Mouse (Mus musculus) embryo, embryonic 9.5 days (tissue): ENCODE measurements around the gene Mrpl23.

Experiments
- DNase-seq: peaks from one replicate; pipeline ENCODE4 v3.0.0-alpha.2; 2017; ENCODE audit errors: extremely low spot score

Mrpl23 gene

DNA sequence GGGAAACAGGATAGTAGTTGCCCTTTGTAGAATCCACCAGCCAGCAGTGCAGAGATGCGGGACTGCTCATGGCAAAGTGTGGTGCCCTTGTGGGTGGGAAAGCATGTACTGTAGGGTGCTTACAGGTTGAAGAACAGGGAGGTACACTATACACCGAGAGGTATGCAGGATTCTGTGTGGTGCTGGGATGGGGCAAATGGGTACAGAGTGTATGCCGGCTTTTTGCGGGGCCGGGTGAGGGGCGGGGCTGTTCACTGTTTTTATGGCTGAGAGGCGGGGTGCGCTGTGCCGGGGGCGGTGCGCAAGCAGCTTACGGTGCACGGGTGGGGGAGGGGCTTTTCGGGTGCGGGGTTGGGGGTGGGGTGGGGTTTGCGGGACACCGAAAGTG is at the start of gene Mrpl23:
TSS of gene Mrpl23 (plus strand) at position 16 of the 388 bp plus-strand sequence.
- no peak for DNase-seq

DNA sequence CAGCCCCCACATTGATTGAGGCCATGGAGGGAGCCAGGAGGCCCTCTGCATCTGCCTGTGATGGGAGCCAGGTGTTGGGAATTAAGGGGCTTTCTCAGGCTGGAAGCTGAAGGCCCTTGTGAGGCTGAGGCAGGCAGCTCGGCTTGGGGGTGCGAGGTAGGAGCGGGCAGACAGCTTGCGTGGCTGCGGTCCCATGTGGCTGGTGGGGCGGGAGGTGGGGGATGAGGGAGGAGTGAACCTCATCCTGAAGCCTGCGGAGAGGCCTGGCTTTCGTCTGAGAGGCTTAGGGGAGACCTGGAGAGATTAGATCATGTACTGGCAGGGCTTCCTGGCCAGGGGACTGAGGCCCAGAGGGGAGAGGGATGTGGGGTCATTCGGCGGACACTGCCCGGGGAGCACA is 49.4 kb upstream of the Mrpl23 start:
- peak; percentile 39 for DNase-seq

DNA sequence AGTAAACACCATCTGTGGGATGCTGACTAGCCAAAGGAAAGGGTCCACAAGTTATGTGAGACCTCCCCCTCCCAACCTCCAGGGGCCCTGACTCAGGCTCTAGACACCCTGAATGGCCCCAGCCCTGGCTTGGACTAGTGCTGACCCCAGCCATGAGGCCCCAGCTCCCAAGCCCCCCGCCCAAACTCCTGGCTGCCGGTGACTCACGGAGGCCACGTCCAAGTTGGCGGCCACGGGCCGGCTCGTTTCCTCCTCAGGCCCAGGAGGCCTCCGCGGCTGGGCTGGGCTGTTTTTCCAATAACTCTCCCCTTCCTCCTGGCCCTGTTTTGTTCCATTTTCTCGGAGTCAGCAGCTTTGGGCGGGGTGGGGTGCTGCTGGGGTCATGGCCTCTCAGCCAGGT is 47.7 kb upstream of the Mrpl23 start:
- DNase-seq, result no peak

DNA sequence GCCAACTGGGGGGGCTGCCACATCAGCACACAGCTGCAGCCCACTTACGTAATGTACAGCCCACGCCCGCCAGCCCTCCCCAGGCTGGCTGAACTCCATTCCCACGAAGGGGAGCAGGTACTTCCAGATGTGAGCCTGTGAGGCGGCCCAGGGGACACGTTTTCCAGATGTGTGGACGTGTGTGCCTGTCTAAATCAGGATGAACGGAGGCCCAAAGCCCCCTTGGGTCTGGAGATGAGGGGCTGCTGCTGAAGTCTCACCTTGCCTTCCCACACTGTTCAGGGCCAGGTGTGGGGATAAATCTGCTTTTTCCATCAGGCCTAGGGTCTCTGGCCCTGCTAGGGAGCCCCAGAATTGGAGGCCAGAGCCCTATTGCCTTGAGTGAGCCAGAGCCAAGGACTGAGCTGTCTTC is 45.7 kb upstream of the Mrpl23 start:
- no peak for DNase-seq

DNA sequence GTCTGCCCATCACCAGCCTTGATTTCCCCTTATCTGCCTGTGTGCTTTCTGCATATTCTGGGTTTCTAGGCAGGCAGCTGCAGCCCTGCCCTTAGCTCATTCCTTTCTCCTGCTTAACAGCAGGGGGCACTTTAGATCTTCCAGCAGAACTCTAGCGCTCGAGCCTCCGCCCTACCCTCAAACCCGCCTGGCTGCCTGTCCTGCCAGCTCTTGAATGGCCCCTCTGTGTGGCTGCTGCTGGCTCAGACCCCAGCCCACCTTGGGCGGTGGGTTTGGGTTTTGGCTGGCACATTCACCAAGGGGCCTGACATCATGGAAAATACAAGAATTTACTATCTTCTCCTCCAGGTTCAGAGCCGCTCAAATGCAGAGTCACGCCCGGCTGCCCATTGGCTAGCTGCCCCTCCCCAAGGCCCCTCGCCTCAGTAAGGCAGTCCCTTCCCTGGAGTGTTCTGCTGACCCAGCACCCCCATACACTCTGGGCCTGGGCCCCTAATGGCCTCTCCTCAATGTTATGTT is 45.1 kb upstream of the Mrpl23 start:
- peak; percentile 83 for DNase-seq

DNA sequence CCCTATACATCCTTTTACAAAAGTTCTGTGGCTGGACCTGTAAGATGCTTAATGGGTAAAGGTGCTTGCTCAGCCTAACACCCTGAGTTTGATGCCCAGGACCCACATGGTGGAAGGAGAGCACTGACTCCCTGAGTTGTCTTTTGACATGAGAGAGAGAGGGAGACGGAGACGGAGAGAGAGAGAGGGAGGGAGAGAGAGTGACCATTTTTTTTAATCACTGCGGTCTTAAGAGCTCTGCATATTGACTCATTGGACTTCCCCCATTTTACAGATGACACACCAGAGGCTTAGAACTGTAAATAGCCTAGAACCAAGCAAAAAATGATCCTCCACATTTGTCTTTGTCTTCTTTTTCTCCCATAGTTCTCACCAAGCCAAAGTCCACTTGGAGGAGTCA is 44.4 kb upstream of the Mrpl23 start:
- no peak for DNase-seq

DNA sequence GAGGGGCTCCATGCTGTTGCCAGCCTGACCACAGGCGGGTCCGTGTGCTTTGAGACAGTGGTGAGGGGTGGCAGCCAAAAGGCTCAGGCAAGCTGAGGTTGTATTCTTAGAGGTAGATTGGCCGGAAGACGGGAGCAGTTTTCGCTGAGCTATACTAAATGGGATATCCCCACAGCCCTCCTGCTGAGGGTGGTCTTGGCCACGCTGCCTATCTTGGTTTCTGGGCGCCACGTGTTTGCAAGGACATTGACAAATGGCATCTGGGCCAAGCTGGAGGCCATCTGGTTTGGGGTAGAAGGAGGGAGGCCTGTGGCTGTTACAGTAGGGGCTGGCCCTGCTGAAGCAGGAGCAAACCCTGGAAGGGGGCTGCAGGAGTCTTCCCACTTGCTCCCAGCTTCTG is 39.0 kb upstream of the Mrpl23 start:
- DNase-seq, result peak; percentile 34

DNA sequence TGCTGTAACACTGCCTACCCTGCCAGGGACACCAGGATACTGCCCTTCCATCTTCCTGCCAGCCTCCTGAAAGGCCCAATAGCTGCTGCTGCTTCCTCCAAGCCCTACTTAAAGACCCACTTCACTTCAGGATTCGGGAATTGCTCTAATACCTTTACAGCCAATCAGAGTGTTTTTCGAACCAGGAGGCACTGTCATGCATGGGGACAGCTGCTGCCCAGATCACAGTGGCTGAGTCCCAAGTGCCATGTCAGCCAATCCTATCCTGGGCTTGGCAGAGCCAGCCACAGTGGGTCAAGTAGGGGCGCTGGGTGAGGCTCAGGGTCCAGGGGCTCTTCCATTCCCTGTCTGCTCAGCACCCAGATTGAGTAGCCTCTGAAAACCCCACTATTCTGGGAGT is 36.3 kb upstream of the Mrpl23 start:
- DNase-seq, result no peak

DNA sequence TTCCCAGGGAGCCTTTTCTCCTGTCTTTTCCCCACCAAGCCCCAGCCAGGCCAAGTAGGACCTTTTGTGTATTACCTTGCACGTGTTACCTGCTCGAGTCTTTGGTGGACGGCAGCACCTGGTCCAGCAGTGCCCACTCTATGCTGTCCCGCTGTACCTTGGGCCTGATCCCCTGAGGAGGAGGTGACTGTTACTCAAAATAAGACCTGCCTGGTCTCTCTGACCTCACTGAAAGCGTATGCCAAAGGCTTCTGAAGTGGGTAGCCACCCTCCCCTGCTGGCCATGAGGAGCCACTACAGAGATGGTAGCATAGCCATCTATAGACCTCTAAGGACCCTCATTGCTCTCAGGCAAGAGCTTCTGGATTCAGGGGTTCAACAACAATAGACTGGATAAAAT is 35.7 kb upstream of the Mrpl23 start:
- no peak for DNase-seq

DNA sequence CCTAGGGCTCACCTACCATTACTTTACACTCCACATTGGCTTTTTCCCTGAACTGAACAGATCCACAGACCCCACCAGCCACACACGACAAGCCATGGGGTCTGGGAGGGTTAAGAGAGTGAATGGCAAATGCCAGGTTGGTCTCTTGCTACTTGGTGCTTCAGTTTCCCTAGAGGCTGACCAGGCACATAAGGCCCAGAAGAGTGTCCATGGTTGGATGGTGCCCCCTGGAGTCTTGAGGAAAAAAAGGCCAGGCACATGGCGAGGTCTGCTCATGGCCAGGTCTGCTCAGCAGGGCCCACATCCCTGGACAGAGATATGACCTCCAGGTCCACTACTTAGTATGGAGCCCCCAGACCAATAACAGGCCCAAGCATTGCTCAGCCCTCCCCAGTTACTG is 34.7 kb upstream of the Mrpl23 start:
- DNase-seq, result no peak

DNA sequence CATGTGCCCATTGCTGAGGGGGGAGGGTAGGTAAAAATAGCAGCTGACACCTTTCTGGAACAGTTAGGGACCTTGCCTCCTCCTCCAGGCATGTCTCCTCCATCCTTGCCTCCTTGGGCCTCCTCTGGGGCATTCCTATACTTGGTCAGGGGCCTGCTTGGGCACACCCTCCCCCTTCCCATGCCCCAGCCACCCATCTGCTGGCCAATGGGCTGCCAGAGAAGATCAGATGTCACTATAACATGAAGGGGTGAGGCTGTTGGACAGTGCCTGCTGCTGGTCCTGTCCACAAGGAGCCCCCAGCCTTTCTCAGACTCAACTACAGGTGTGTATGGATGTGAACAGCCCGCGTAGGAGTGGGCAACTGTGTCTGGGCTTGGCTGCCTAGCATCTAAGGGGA is 33.9 kb upstream of the Mrpl23 start, which contains the start of gene Tnnt3:
TSS of gene Tnnt3 (plus strand) at position 262 of the 400 bp plus-strand sequence.
- no peak for DNase-seq

DNA sequence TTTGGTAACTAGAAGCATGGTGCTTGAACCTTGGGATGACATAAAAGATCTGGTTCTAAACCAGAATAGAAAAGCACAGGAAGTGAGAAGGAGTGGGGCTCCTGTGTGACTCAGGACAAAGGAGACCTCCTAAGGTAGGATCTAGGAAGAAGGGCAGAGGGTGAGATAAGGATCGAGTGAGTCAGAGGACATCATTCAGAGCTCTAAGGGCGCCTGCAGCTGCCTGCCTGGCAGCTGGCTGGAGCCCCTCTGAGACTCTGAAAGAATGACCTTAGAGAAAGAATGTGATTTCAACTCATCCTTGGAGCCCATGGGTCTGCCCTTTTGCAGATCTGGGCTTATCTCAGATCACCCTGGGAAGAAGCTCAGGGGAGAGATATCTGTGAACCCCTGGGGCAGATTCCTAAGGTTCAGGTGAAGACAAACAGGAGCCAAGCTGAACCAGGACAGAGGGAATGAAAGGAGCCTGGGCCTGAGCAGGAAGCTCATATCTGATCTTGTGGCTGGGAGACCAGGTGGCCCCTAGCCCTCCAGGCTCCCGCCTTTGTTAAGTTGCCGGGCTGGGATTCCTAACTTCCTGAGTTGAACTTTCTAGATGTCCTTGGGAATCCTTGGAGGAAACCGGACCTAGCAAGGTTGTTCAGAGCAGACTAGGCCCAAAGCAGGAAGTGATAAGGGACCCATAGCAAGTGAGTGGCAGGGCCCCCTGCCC is 33.3 kb upstream of the Mrpl23 start:
- no peak for DNase-seq

DNA sequence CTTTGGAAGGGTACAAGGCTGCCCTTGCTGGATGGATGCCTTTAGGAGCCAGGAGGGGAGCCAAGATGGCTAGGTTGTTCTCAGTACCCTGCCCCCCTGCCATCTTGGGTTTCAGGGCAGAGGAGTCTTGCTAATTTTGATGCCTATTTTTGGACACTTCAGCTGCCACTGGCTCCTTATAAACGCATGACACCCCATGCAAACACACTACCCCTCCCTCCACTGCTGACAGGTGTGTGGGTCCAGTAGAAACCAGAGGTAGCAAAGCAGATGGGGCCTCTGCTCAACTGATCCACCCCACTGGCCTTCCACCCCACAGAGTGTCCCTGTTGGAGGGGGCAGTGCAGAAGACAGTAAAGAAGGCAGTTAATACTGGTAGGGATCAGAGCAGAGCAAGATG is 32.5 kb upstream of the Mrpl23 start:
- DNase-seq, result no peak

DNA sequence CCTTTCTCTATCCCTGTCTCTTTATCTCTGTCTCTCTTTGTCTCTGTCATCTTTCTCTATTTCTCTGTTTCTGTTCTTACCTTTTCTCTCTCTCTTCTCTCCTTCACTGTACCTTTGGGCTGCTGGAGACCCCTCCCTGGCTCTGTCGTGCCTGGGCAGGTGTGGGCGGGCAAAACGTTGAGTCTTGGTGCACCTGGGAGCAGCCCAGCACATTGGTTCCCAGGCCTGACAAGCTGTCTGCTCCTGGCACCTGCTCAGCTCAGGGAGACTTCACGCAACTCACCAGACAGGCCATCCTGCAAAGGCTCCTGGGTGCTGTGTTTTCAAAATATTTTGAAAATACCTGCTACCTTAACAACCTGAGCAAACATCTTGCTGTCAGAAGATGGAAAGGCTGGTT is 29.3 kb upstream of the Mrpl23 start:
- no peak for DNase-seq

DNA sequence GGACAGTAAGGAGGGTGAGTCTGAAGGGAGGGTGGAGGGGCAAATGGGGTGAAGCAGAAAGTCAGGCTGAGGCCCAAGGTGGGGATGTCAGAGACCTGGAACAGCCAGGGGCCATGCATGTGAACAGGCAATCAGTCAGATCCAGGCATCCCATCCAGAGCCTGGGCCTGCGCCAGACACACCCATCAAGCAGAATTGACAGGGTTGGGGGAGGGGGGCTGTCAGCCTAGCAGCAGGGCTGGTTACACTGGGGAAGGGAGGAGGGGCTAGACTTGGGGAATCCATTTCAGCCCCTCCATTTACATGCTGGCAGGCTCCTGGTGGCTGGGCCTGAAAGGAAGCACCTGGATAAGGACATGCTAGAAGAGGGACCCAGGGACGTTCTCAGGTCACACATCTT is 26.5 kb upstream of the Mrpl23 start:
- DNase-seq, result peak; percentile 44

DNA sequence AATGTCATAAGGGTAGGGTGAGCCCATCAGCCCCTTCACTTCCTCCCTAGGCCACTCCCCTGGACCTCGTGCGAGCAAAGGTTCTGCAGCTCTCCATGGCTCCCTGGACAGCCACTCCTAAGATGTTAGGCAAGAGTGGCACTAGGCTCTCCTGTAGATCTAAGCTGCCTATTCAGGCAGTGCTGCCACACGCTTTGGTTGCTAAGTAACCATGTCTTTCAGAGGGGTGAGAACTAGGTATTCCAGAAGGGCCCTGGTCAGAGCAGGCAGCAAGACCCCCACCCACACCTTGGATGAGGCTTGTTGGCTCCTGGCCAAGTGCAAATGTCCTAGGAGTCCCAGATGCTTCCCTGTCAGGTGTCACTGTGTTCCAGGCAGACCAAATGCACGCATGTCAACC is 26.0 kb upstream of the Mrpl23 start:
- no peak for DNase-seq

DNA sequence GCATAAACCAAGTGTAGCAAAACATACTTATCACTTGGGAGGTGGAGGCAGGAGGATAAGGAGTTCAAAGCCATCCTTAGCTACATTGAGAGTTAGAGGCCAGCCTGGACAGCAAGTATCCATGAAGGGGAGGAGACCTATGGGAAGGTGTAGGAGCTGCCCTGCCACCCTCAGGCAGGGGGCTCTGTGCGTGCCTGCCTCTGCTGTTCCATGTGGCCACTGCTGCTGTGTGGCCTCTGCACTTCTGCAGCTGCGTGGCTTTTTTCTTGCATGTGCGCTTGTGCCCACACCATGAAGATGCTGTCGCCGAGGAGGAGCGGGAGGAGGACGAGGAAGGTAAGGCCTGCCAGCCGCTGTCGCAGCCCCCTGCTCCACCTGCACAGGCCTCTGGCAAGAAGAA is 25.0 kb upstream of the Mrpl23 start:
- DNase-seq, result no peak

DNA sequence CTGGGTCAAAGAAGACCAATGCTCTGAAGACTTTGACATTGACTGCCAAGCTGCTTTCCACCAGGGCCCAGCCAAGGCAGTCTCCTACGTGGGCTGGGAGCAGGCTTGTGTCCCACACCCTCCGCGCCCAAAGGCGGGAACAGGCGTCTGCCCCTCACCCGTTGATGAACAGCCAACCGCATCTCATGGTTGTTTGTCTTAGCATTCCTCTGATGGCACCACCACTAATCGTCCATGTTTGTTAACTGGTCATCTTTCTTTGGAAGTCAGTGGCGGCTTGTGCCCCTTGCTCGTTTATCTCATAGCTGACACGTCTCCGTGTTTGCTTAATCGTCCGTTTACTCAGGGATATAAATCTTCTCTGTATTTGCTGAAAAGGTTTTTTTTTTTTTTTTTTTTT is 23.0 kb upstream of the Mrpl23 start:
- DNase-seq, result peak; percentile 61

DNA sequence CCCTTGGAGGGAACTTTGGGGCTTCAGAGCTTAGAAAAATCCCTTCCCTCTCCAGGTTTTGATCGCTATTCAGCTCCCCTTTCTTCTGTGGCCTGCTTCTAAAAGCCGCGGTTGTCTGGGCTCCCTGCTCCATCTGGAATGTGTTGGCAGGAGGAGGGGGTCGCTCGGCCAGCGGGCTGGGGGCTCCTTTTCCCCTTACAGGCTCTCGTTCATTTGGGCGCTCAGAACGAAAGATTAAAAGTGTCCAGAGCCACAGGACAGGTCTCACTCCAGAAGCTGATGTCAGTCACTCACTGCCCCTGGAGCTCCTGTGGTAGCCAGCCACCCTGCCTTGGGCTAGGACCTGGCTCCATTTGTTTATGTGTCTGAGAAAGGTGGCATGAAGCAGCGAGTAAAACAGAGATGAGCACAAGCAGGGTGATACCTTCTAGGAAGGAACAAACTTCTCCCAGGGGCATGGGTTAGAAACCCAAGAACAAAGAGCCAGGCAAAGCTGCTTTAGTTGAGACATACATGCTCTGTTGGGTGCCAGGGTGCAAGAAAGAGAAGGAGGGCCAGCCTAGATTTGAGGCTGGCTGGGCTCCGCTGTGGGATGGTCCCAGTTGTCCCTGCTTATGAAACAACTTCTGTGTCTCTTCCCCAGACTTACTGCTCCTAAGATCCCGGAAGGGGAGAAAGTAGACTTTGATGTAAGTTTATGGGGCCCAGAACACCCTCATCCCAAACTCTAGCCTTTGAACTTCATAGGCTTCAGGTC is 22.3 kb upstream of the Mrpl23 start:
- peak; percentile 76 for DNase-seq

DNA sequence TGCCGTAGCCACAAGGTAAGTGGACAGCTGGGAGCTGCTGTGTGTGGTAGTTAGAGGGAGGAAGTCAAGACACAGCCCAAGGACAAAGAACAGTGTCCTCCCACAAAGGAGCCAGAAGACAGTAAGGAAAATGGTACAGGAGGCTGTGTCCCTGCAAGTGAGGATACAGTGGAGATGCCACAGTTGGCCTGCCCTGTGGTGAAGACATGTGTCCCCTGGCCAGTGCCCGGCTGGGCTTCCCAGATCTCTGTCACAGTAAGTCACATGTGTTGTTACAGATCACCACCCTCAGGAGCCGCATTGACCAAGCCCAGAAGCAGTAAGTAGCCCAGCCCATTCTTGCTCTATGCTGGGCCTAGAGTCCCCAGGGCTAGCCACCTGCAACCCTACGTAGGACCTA is 18.4 kb upstream of the Mrpl23 start:
- no peak for DNase-seq

DNA sequence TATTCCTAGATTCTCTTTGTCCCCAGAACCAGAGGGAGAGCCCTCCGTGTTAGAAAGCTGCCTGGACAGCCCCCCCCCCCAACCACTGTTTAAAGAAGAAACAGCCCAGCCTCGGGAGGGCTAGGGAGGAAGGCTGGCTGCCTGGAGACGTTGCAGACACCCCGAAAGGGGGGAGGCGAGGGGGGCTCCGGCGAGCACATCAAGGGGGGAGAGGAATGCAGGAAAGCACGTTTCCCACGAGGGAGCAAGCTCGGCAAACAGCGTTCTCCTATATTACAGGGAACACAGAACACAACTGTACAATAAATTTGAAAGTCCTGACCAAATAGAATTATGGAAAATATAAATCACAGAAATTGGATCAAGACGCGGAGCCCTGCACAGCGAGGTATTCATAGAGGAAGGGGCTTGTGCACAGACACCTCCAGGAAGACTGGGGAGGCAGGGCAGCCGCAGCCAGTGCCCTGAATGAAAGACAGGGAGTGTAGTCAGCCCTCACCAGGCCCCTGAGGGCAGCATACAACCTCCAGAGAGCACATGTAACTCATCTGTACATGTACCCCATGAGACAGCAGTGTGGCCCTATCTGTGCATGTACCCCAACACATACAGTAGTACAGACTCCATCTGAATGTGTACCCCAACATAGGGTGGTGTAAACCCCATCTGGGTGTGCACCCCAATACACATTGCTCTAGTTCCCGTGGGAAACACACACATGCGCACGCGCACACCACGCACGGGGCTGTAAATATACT is 16.1 kb upstream of the Mrpl23 start:
- no peak for DNase-seq

DNA sequence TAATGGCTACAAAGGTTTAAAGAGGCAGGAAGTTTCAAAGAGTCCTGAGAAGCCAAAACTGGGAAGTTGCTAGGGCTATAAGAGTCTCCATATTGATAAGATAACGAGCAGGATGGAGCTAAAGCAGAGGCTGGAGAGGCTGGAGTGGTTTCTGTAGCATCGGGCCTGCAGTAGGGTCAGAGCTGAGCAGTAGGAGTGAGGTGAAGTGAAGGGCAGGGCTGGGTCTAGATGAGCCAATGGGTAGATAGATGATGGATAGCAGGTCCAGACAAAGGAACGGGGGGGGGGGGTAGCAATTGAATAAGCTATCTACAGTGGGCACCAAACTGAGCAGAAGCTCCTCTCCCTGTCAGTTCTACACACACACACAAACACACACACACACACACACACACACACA is 15.0 kb upstream of the Mrpl23 start:
- no peak for DNase-seq

DNA sequence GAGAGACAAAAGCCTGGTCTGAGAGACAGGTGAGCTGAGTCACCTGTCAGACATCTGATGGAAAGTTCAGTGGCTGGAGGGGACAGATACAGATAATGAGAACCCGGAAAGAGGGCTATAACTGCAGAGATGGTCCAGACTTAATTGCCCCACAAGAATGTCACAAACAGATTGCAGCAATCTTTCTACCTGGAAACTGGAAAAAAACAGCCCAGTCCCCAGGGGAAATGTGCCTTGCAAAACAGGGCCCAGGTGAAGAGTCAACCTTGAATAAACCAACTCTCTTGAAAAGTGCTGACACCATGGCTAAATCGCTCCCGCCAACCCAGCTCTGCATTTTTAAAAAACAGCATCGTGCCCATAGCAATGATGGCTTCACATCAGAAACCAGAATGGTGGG is 12.2 kb upstream of the Mrpl23 start:
- DNase-seq, result no peak
